Mouse (Mus musculus) left cerebral cortex, adult 2 months (tissue): ENCODE data around the gene Them7. TPM values are rescaled to one million over a fixed set of nuclear protein-coding genes. Genes with fewer than 3 reads are reported as not detected.

Source experiments
- DNase-seq, 2 experiments: peaks; one replicate each; pipeline ENCODE4 v3.0.0; 2021 to 2022; ENCODE audit warnings: low spot score in 2 of 2, mixed read lengths in 1 of 2; ENCODE audit errors: extremely low spot score in 1 of 2
- H3K27ac ChIP-seq: fragments of 200-600 bp; 2 replicates; pipeline ENCODE4 v1.8.1; 2022
- H3K4me3 ChIP-seq: fragments of 200-600 bp; 2 replicates; pipeline ENCODE4 v1.8.1; 2022
- CTCF ChIP-seq: fragments of 200-600 bp; IDR thresholded peaks from 2 replicates; pipeline ENCODE4 v1.8.1; 2022; ENCODE audit warnings: antibody characterized with exemption, mild to moderate bottlenecking, moderate library complexity
- intact Hi-C: fragments of 180-260 bp; cut with DNase I; formaldehyde crosslinking; loops from one replicate; pipeline ENCODE4 v1.15.1; 2025
- total RNA-seq, 2 experiments: library from RNA; stranded (reverse); gene quantifications; 2 replicates each; pipeline ENCODE4 v1.2.3; 2021

Them7 gene
- total RNA-seq, 2 experiments from 2014 or later = not detected

DNA sequence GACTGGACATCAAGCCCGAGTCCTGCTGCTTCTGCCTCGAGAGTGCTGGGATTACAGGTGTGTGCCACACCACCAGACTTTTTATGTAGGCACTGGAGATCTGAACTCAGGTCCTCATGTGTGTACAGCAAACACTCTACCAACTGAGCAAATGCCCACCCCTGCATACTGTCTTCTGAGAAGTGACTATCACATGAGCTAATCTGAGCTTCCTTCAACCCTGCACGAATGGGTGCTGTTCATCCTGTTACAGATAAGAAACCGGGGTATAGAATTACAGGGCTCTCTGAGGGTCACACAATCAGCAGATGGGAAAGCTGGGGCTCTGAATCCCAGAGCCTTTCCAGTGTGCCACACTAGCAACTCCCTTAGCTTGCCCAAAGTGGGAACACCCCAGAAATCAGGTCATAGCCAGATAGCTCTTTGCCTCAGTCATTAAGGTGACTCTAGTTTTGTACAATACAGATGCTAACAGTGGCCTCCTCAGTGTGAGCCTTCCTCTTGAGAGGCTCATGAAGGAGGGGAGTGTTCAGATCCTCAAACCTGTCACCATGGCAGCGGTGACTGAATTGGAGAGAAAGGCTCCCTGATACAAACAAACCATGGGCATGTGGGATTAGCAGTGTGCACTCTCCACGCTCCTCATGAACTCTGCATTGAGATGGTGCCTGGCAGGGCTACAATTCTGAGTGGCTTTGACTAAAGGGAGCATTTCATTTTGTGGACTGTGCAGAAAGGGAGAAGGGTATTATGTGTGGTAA lies 166.7 kb downstream of the Them7 start:
- Histone ChIP-seq H3K4me3 (no peak overlapping the region), H3K27ac (no peak overlapping the region)
- no peak for TF ChIP-seq CTCF
- intact Hi-C loops = no loop called here
- no peak for DNase-seq

GRCm38 (mm10) chr2:105391414-105391784 lies 167.3 kb downstream of the Them7 start:
- TF ChIP-seq CTCF = no peak
- Histone ChIP-seq H3K27ac (no peak overlapping the region), H3K4me3 (no peak overlapping the region)
- intact Hi-C loops = no loop called here
- no peak for DNase-seq

- DNase-seq = no peak
- Histone ChIP-seq H3K27ac (no peak overlapping the region), H3K4me3 (no peak overlapping the region)
- no peak for TF ChIP-seq CTCF
- intact Hi-C loops = no loop called here
These were observed 168.4 kb downstream of the Them7 start for GRCm38 (mm10) chr2:105392514-105392913.

DNA sequence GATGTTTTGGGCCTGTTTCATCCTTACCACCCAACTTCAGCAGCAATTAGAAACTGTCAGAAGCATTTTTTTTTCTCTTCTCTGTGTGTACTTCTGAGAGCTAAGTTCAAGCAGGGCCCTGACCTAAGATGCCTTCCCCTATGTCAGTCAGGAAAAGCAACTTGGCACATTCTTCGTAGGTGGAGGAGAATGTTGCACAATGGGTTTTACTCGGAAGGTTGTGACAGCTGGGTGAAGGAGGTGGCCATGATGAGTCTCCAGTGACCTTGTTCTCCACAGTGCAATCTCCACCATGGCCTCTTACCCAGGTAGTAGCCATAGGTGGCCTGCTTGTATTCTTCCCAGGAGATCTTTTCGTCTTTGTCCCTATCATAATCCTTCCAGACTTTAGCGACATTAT lies 170.3 kb downstream of the Them7 start:
- no peak for TF ChIP-seq CTCF
- intact Hi-C loops = no loop called here
- Histone ChIP-seq H3K4me3 (no peak overlapping the region), H3K27ac (no peak overlapping the region)
- no peak for DNase-seq

DNA sequence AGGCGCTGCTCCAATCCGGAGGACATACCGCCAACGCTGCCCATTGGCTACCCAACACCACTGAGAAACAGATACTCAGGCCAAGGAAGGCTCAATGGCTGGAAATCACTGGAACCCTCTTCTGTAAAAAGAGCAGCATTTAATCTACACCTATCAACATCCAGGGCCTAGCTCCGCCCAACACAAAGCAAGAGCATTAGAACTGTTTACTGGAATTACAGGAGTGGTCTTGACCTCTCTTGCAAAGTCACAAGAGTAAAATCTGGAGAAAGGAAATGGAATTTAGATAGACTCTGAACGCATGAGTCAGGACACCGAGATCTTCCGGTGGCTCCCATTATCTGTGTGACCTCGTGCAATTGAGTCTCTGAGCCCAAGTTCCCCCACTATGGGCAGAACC lies 171.9 kb downstream of the Them7 start:
- H3K4me3 ChIP-seq = no peak overlapping the region
- no peak for TF ChIP-seq CTCF
- DNase-seq = no peak
- H3K27ac ChIP-seq = no peak overlapping the region
- intact Hi-C loops = no loop called here

- no peak for TF ChIP-seq CTCF
- no peak for DNase-seq
- Histone ChIP-seq H3K27ac (no peak overlapping the region), H3K4me3 (no peak overlapping the region; the same call in 1 of the 2 replicates)
- intact Hi-C loops = no loop called here
These were observed 173.5 kb downstream of the Them7 start for GRCm38 (mm10) chr2:105397446-105398211.

GRCm38 (mm10) chr2:105398636-105399084 lies 174.5 kb downstream of the Them7 start:
- intact Hi-C loops = no loop called here
- Histone ChIP-seq H3K27ac (peak overlapping the region; percentile 44), H3K4me3 (peak overlapping the region; percentile 84)
- TF ChIP-seq CTCF = no peak
- DNase-seq = peak; percentile 16 to 20

DNA sequence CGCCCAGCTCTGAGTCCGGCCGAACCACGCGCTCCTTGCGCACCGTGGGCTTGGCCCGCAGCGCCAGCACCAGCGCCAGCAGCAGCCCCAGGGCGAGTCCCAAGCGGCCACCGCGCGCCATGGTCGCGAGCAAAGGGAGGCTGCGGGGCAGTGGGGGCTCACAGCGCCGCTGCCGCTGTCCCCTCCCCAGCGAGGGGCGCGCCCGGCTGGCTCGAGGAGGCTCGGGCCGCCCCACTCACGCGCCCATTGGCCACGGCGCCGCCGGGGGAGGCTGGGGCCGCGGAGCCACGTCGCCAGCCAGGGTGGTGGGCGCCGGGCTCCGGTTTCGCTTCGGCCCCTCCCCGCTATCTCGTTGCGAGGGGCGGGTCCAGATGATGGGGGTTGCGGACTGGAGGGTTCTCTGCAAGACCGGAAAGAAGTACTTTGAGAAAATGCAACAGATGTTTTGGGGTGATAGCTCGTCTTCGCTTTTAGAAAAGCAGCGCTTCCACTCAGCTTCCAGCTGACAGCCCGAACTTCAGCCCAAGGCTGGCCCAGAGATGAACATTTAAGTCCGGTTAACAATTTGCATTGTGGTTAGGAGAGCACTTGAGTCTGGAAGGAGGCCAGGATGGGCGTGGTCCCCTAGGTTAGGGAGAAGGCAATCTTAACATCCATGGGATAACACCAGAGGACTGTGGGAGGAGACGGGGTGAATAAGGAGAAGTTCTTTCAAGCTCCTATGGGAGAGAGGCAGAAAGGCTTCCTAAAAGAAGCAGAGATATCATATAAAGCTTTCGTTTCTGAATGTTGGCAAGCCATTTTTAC lies 175.2 kb downstream of the Them7 start, which contains the start of gene Rcn1:
Rcn1 (minus strand) TSS at position 235 of the 807 bp plus-strand sequence.
- peak within 1 kb of the TSS; percentile 44 for H3K27ac ChIP-seq
- TF ChIP-seq CTCF = no peak; the same call in 1 of the 2 replicates

GRCm38 (mm10) chr2:105400558-105400957 lies 176.4 kb downstream of the Them7 start:
- Histone ChIP-seq H3K27ac (no peak overlapping the region), H3K4me3 (no peak overlapping the region)
- intact Hi-C loops = no loop called here
- no peak for TF ChIP-seq CTCF
- DNase-seq = no peak

More for the DNA sequence above, 175.2 kb downstream of the Them7 start, which contains the start of gene Rcn1:
- H3K4me3 ChIP-seq = peak within 1 kb of the TSS; percentile 84
- peak; percentile 36 to 51 for DNase-seq
- intact Hi-C loops = no loop called here

DNA sequence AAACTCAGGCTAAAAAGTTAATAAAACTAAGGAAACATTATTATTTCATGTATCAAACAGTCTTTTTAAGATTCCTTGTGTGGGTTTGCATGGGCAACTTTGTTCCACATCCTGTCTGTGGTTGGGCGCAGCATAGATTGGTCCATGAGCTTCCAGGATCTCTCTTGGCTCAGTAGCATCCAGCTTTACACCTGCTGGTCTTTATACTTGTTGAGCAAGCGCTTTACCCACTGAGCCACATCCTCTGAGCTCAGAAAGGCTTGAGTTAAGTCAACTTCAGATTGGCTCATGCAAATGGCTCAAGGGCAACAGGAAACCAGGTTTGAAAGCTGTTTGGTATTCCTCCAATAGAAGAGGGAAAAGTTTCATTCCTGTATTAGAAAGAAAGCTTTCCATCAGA lies 178.1 kb downstream of the Them7 start:
- intact Hi-C loops = no loop called here
- TF ChIP-seq CTCF = no peak

DNA sequence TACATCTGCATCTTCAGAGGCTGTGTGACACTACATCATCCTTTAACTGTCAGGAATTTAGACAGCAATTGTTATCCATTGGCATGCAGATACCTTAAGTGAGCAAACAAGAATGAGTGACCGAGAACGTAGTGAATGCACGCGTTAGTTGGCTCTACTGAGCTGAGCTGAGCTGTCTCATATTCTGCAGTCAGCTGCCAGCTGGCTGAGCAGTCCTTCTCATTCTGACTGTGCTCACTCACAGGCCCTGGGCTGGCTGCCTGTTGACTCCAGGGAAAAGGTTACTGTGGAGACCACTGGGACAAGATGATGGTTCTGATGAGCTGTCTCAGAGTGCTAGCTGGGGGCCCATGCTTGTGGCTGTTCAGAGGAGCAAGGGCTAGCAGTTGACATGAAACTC lies 184.4 kb downstream of the Them7 start:
- intact Hi-C loops = no loop called here
- no peak for TF ChIP-seq CTCF
- Histone ChIP-seq H3K27ac (no peak overlapping the region), H3K4me3 (no peak overlapping the region)
- no peak for DNase-seq

More for the DNA sequence above, 178.1 kb downstream of the Them7 start:
- no peak overlapping the region for H3K4me3 ChIP-seq
- H3K27ac ChIP-seq = no peak overlapping the region
- no peak for DNase-seq
